Mouse (Mus musculus) lung, embryonic 16.5 days (tissue): Measurements from ENCODE around the gene Hist1h1t. TPM values are rescaled to one million over a fixed set of nuclear protein-coding genes. Genes with fewer than 3 reads are reported as not detected.

ENCODE experiments used
- ATAC-seq: fragments of 200-750 bp; cut with Nextera tagmentation; 2 replicates; pipeline ENCODE4 v1.8.0; 2017; ENCODE audit warnings: low read depth, mild to moderate bottlenecking, moderate library complexity
- H3K27ac ChIP-seq: fragments of 300-500 bp; sonication (generic); 2 replicates; pipeline ENCODE4 v1.5.1; 2014; ENCODE audit warnings: mild to moderate bottlenecking, control low read depth, low read length
- H3K27me3 ChIP-seq: fragments of 300-500 bp; sonication (generic); 2 replicates; pipeline ENCODE4 v1.6.1; 2014; ENCODE audit warnings: low read depth, low read length, mixed read lengths; ENCODE audit not compliant: control insufficient read depth, insufficient read depth
- H3K36me3 ChIP-seq: fragments of 300-500 bp; sonication (generic); 2 replicates; pipeline ENCODE4 v1.6.1; 2014; ENCODE audit warnings: low read length; ENCODE audit not compliant: control insufficient read depth, insufficient read depth
- H3K4me1 ChIP-seq: fragments of 300-500 bp; sonication (generic); replicated peaks from 2 replicates; pipeline ENCODE4 v1.6.1; 2014; ENCODE audit warnings: low read length, mixed read lengths; ENCODE audit not compliant: control insufficient read depth, insufficient read depth
- H3K4me2 ChIP-seq: fragments of 300-500 bp; sonication (generic); 2 replicates; pipeline ENCODE4 v1.6.1; 2014; ENCODE audit warnings: low read depth, low read length, control low read depth
- H3K4me3 ChIP-seq: fragments of 300-500 bp; sonication (generic); 2 replicates; pipeline ENCODE4 v1.5.1; 2014; ENCODE audit warnings: mild to moderate bottlenecking, low read length, control low read depth
- H3K9ac ChIP-seq: fragments of 300-500 bp; sonication (generic); 2 replicates; pipeline ENCODE4 v1.6.1; 2014; ENCODE audit warnings: low read length, control low read depth
- H3K9me3 ChIP-seq: fragments of 300-500 bp; sonication (generic); 2 replicates; pipeline ENCODE4 v1.6.1; 2016; ENCODE audit warnings: low read length; ENCODE audit not compliant: control insufficient read depth
- WGBS: fragments of 180-500 bp; shearing (Covaris S2); extraction: QIAGEN DNeasy Blood & Tissue Kit; methylation state at CpG from one replicate; pipeline ENCODE4 v1.1.7; 2014; 5-methylcytosine and 5-hydroxymethylcytosine counted together
- polyA plus RNA-seq: library from polyadenylated mRNA; unstranded; fragments of >200 nt; fragmentation: Nextera tagmentation; extraction: Ambion mirVana; gene quantifications from 2 replicates; pipeline ENCODE4 v1.2.1, GENCODE M21; 2015

The Hist1h1t gene
- polyA plus RNA-seq, 1 experiment from 2014 or later, result 0.16 TPM

GRCm38 (mm10) chr13:23685121-23685861, 10.3 kb upstream of the Hist1h1t start:
- Histone ChIP-seq H3K36me3 (no peaks in the 10 kb centered on the region), H3K9ac (peak overlapping the region; percentile 69), H3K4me3 (peak overlapping the region; percentile 57), H3K27me3 (no peaks in the 10 kb centered on the region), H3K9me3 (no peaks in the 10 kb centered on the region), H3K27ac (peak overlapping the region; percentile 99), H3K4me2 (peak overlapping the region; percentile 81), H3K4me1 (peaks cover 8% of the 10 kb centered on the region; the same call in 1 of the 2 replicates)
- no peak for ATAC-seq
- 0% methylated on average over 15 of the region's 15 CpGs for WGBS

DNA sequence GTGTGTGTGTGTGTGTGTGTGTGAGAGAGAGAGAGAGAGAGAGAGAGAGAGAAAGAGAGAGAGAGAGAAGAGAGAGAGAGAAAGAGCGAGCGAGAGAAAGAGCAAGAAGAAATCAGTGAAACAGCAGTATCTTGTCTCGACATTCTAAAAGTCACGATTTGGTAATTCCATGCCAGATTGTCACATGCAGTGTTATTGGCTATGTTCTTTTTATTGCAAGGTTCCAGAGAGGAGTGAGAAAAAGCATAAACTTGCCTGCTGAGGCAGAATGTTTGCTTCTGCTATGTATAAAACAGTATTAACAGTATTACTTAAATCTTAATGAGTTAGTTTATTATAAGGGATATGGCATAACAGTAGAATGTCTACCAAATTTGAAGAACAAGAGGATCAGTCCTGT, 9.6 kb upstream of the Hist1h1t start:
- peak overlapping the region; percentile 99 for H3K27ac ChIP-seq
- peak overlapping the region; percentile 57 for H3K4me3 ChIP-seq
- no peaks in the 10 kb centered on the region for H3K9me3 ChIP-seq
- peak overlapping the region; percentile 81 for H3K4me2 ChIP-seq
- peaks cover 8% of the 10 kb centered on the region; the same call in 1 of the 2 replicates for H3K4me1 ChIP-seq
- H3K36me3 ChIP-seq, result no peaks in the 10 kb centered on the region
- peak overlapping the region; percentile 69 for H3K9ac ChIP-seq
- no peak for ATAC-seq
- WGBS, result 17% methylated on average over 4 of the region's 4 CpGs
- no peaks in the 10 kb centered on the region for H3K27me3 ChIP-seq

DNA sequence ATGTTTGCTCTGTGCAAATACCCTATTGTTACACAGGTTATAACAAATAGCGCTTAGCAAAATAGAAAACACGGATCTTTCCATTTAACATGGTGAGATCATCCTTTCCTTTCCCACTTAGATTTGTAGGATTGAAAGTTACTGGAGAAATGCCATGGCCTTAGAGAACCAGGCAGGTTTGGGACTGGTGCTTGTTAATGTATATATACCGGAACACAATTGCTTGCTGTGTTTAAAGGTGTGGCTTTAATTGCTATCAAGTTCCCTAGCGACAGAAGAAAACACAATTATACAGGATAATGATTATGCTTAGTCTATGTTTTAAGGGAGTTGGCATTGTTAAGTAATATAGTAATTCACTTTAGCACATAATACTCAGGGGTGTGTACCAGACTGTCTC, 8.4 kb upstream of the Hist1h1t start:
- Histone ChIP-seq H3K9ac (no peak overlapping the region), H3K27ac (no peak overlapping the region), H3K36me3 (no peaks in the 10 kb centered on the region), H3K4me1 (peaks cover 8% of the 10 kb centered on the region; the same call in 1 of the 2 replicates), H3K4me3 (no peak overlapping the region), H3K4me2 (no peak overlapping the region), H3K27me3 (no peaks in the 10 kb centered on the region), H3K9me3 (no peaks in the 10 kb centered on the region)
- ATAC-seq, result no peak
- WGBS, result 76% methylated on average over 4 of the region's 4 CpGs

GRCm38 (mm10) chr13:23687907-23688306, 7.7 kb upstream of the Hist1h1t start:
- no peaks in the 10 kb centered on the region for H3K9me3 ChIP-seq
- no peak for ATAC-seq
- H3K27ac ChIP-seq, result no peak overlapping the region
- 85% methylated on average over 7 of the region's 7 CpGs for WGBS
- H3K4me3 ChIP-seq, result no peak overlapping the region
- no peaks in the 10 kb centered on the region for H3K27me3 ChIP-seq
- peaks cover 3% of the 10 kb centered on the region; the same call in 1 of the 2 replicates for H3K4me1 ChIP-seq
- no peaks in the 10 kb centered on the region for H3K36me3 ChIP-seq
- H3K4me2 ChIP-seq, result no peak overlapping the region
- no peak overlapping the region for H3K9ac ChIP-seq

- Histone ChIP-seq H3K9ac (no peak overlapping the region), H3K27me3 (no peaks in the 10 kb centered on the region), H3K4me1 (0 out of 2 replicates have a peak, but pooled peaks cover 3% of the 10 kb centered on the region), H3K9me3 (no peaks in the 10 kb centered on the region), H3K36me3 (no peaks in the 10 kb centered on the region), H3K4me2 (no peak overlapping the region), H3K27ac (no peak overlapping the region), H3K4me3 (no peak overlapping the region)
- 90% methylated on average over 2 of the region's 2 CpGs for WGBS
- ATAC-seq, result no peak
Measured at GRCm38 (mm10) chr13:23688956-23689355, 6.7 kb upstream of the Hist1h1t start.

DNA sequence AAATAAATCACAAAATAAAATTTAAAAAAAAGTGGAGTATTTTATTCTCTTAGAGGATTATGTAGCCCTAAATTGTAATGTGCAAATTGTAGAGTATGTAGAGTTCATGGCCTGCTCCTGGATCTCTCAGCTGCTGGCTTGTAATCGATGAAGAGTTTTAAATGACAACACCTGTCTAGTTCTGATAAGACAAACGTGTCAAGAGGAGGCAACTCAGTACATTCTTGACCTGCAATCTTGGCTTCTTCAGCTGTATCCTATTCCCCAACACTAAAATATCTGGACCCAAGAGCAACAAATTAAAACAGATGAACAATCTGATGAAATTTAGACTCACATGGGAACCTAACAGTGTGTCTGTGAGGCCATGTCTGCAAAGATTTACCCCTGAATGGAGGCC, 6.2 kb upstream of the Hist1h1t start:
- no peak for ATAC-seq
- H3K4me2 ChIP-seq, result no peak overlapping the region
- 61% methylated on average over 2 of the region's 2 CpGs for whole genome bisulfite sequencing

DNA sequence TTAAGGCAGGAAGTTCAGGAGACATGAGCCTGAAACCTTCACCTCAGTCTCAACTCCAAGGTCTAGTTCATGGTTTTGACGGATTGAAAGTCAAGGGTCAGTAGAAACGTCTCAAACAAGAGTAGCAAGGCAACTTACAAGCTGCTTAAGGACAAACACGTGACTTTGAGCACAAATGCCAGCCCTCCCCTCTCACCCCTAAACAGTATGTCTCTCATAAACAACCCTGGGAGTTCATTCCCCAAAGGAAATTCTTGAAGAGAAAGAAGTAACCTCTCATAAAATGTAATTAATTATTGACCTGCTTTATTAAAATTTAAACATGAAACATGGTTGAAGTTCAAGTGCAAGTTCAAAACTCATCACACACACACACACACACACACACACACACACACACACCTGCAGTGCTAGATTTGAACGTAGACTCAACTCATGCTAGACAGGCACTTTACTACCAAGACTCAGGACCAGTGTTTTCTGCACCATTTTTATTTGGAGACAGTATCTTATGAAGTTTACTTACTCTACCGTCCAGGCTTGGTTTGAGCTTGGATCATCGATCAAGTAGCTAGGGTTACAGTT, 1.7 kb upstream of the Hist1h1t start:
- H3K4me3 ChIP-seq, result no peak overlapping the region
- H3K36me3 ChIP-seq, result no peaks in the 10 kb centered on the region
- WGBS, result 71% methylated on average over 6 of the region's 6 CpGs
- peaks cover 10% of the 10 kb centered on the region for H3K4me1 ChIP-seq
- H3K27me3 ChIP-seq, result no peaks in the 10 kb centered on the region
- no peaks in the 10 kb centered on the region for H3K9me3 ChIP-seq
- no peak for ATAC-seq
- no peak overlapping the region for H3K4me2 ChIP-seq
- H3K27ac ChIP-seq, result no peak overlapping the region
- no peak overlapping the region for H3K9ac ChIP-seq

More for the DNA sequence above, 6.2 kb upstream of the Hist1h1t start:
- H3K9ac ChIP-seq, result no peak overlapping the region
- H3K36me3 ChIP-seq, result no peaks in the 10 kb centered on the region
- 0 out of 2 replicates have a peak, but pooled peaks cover 3% of the 10 kb centered on the region for H3K4me1 ChIP-seq
- H3K27ac ChIP-seq, result no peak overlapping the region
- H3K9me3 ChIP-seq, result no peaks in the 10 kb centered on the region
- no peak overlapping the region for H3K4me3 ChIP-seq
- no peaks in the 10 kb centered on the region for H3K27me3 ChIP-seq

DNA sequence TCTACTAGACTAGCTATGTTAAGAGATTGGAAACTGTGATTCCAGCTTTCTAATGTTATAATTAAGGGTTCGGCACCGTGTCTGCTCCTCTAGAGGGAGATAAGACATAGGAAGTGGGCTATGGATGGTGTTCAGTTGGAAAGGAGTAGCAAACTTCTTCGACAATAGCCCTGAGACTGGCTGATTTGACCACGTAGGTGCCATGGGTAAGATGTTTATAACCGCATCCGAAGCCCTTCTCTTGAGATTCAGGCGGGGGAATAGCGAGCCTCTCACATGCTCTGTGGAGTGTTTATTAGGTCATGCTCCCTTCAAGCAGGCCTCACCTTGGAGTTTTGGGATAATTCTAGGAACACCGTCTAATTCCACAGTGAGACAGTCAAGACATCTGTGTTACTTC, 658 bp upstream of the Hist1h1t start:
- H3K4me3 ChIP-seq, result no peak overlapping the region
- H3K36me3 ChIP-seq, result no peaks in the 10 kb centered on the region
- ATAC-seq, result no peak
- no peak overlapping the region for H3K27ac ChIP-seq
- WGBS, result 88% methylated on average over 9 of the region's 9 CpGs
- no peak overlapping the region for H3K4me2 ChIP-seq
- H3K4me1 ChIP-seq, result peaks cover 14% of the 10 kb centered on the region
- H3K9me3 ChIP-seq, result no peaks in the 10 kb centered on the region
- no peak overlapping the region for H3K9ac ChIP-seq
- H3K27me3 ChIP-seq, result no peaks in the 10 kb centered on the region

GRCm38 (mm10) chr13:23696061-23696474, 454 bp downstream of the Hist1h1t start:
- Histone ChIP-seq H3K27me3 (no peaks in the 10 kb centered on the region), H3K4me3 (no peak overlapping the region), H3K4me2 (peak overlapping the region; percentile 9), H3K4me1 (peaks cover 17% of the 10 kb centered on the region), H3K27ac (peak overlapping the region; percentile 84), H3K9ac (peak overlapping the region; percentile 39; the same call in 1 of the 2 replicates), H3K9me3 (no peaks in the 10 kb centered on the region), H3K36me3 (no peaks in the 10 kb centered on the region)
- 57% methylated on average over 15 of the region's 15 CpGs for WGBS
- no peak for ATAC-seq
